Mouse (Mus musculus) liver, embryonic 16.5 days (tissue): ENCODE data around the gene Cyp4f39. TPM values are rescaled to one million over a fixed set of nuclear protein-coding genes. Genes with fewer than 3 reads are reported as not detected.

Experiments
- ATAC-seq: fragments of 200-750 bp; cut with Nextera tagmentation; 2 replicates; pipeline ENCODE4 v1.8.0; 2017; ENCODE audit warnings: low read depth, mild to moderate bottlenecking, moderate number of reproducible peaks, moderate library complexity
- H3K27ac ChIP-seq: fragments of 300-500 bp; sonication (generic); 2 replicates; pipeline ENCODE4 v1.5.1; 2014; ENCODE audit warnings: mild to moderate bottlenecking, low read length
- H3K27me3 ChIP-seq: fragments of 300-500 bp; sonication (generic); 2 replicates; pipeline ENCODE4 v1.6.1; 2014; ENCODE audit warnings: low read depth, low read length, mixed read lengths; ENCODE audit not compliant: control insufficient read depth, insufficient read depth
- H3K36me3 ChIP-seq: fragments of 300-500 bp; sonication (generic); 2 replicates; pipeline ENCODE4 v1.6.1; 2014; ENCODE audit warnings: mild to moderate bottlenecking; ENCODE audit not compliant: control insufficient read depth, insufficient read depth
- H3K4me1 ChIP-seq: fragments of 300-500 bp; sonication (generic); 2 replicates; pipeline ENCODE4 v1.6.1; 2014; ENCODE audit warnings: low read depth, low read length, mixed read lengths; ENCODE audit not compliant: control insufficient read depth
- H3K4me2 ChIP-seq: fragments of 300-500 bp; sonication (generic); 2 replicates; pipeline ENCODE4 v1.6.1; 2014; ENCODE audit warnings: low read depth, low read length, mixed read lengths
- H3K4me3 ChIP-seq: fragments of 300-500 bp; sonication (generic); 2 replicates; pipeline ENCODE4 v1.5.1; 2014; ENCODE audit warnings: low read depth, mild to moderate bottlenecking, low read length
- H3K9ac ChIP-seq: fragments of 300-500 bp; sonication (generic); 2 replicates; pipeline ENCODE4 v1.6.1; 2014; ENCODE audit warnings: low read depth, low read length
- H3K9me3 ChIP-seq: fragments of 300-500 bp; sonication (generic); replicated peaks from 2 replicates; pipeline ENCODE4 v1.6.1; 2016; ENCODE audit warnings: low read length; ENCODE audit not compliant: control insufficient read depth
- WGBS: fragments of 180-500 bp; shearing (Covaris S2); extraction: QIAGEN DNeasy Blood & Tissue Kit; methylation state at CpG from one replicate; pipeline ENCODE4 v1.1.7; 2014; ENCODE audit not compliant: insufficient replicate concordance; 5-methylcytosine and 5-hydroxymethylcytosine counted together
- polyA plus RNA-seq: library from polyadenylated mRNA; unstranded; fragments of >200 nt; fragmentation: Nextera tagmentation; extraction: Ambion mirVana; gene quantifications from 2 replicates; pipeline ENCODE4 v1.2.1, GENCODE M21; 2015

Gene Cyp4f39
- polyA plus RNA-seq, 1 experiment from 2014 or later: 0.81 TPM

DNA sequence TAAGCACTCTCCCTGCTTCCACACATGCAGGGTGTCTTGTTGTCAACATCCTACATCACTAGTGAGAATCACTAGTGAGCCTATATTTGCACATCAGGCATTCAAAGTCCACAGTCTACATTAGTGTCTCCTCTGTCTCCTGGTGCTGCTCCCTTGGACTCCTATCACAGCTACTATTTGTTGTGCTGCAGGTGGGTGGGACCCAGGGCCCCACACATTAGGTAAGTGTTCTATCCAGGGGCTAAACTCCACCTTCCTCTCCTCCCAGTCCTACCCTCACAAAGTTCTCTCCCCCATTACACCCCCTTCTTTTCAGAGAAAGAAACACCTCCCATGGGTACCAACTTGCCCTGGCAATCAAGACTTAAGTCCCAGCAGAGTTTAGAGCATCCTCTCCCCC is 25.9 kb upstream of the Cyp4f39 start:
- H3K36me3 ChIP-seq: no peaks in the 10 kb centered on the region
- no peak overlapping the region for H3K4me3 ChIP-seq
- peak; percentile 78 for ATAC-seq

DNA sequence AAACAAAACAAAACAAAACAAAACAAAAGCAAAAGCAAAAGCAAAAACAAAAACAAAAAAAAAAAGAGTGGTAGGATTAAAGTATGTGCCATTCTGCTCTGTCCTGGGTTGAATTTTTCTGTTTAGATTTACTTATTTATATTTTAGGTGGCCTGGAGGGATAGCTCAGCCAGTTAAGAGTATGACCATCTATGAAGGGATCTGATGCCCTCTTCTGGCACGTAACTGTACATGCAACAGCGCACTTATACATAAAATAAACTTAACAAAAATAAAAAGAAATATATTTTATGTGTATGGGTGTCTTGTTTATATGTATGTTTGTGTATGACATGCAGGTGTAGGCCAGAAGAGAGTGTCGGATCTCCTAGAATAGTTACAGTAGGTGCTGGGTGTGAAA is 20.6 kb upstream of the Cyp4f39 start:
- no peaks in the 10 kb centered on the region for H3K36me3 ChIP-seq
- 42% methylated on average over 3 of the region's 3 CpGs for WGBS
- no peak for ATAC-seq
- H3K27ac ChIP-seq: no peak overlapping the region
- H3K9me3 ChIP-seq: no peaks in the 10 kb centered on the region
- H3K4me1 ChIP-seq: no peaks in the 10 kb centered on the region; the same call in 1 of the 2 replicates
- H3K27me3 ChIP-seq: no peaks in the 10 kb centered on the region
- H3K9ac ChIP-seq: no peak overlapping the region
- H3K4me2 ChIP-seq: no peak overlapping the region
- H3K4me3 ChIP-seq: no peak overlapping the region

More for the DNA sequence above, 25.9 kb upstream of the Cyp4f39 start:
- no peak overlapping the region for H3K9ac ChIP-seq
- no peaks in the 10 kb centered on the region for H3K27me3 ChIP-seq
- no peaks in the 10 kb centered on the region; the same call in 1 of the 2 replicates for H3K4me1 ChIP-seq
- no peaks in the 10 kb centered on the region for H3K9me3 ChIP-seq
- no peak overlapping the region for H3K27ac ChIP-seq
- no peak overlapping the region for H3K4me2 ChIP-seq

DNA sequence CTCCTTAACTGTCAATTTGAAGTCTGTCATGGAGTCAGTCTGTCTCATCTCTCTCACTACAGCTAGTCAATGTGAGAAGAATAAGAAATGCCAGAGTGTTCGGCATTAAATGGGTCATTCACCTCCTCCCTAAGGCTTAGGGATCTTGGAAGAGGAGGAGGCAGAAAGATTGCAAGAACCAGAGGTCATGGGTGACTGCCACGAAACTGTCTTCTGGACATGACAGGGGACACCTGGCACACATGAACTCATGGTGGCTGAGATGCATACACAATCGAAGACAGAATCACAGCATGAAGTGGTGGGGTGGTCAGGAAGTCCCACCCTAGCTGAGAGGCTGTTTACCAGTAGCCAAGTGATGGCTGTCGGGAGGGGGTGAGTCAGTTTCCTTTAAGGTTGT is 18.2 kb upstream of the Cyp4f39 start:
- Histone ChIP-seq H3K9ac (no peak overlapping the region), H3K27me3 (no peaks in the 10 kb centered on the region), H3K27ac (no peak overlapping the region), H3K4me2 (no peak overlapping the region), H3K4me1 (no peaks in the 10 kb centered on the region), H3K4me3 (no peak overlapping the region), H3K9me3 (no peaks in the 10 kb centered on the region), H3K36me3 (no peaks in the 10 kb centered on the region)
- no peak for ATAC-seq
- 40% methylated on average over 4 of the region's 4 CpGs for WGBS

DNA sequence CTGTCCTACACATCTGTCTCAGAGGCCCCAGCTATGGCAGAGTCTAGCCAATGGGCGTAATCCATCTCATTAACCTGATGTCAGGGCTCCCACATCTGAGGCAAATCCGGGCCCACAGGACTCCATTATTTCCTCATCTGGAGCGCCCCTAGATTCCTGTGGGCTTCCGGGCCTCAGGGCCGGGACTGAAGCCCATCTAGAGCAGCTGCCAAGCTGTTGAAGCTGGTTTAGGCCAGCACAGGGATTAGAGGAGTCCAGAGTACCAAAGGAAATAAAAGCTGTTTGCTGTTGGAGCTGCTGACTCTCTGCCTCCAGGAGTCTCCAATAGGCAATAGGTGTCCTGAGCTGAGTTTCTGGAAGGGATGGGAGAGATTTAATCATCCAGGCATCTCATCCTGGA is 17.4 kb upstream of the Cyp4f39 start:
- H3K9ac ChIP-seq: no peak overlapping the region
- H3K4me2 ChIP-seq: no peak overlapping the region
- 60% methylated on average over 5 of the region's 5 CpGs for WGBS
- H3K4me3 ChIP-seq: no peak overlapping the region
- no peaks in the 10 kb centered on the region for H3K4me1 ChIP-seq
- H3K36me3 ChIP-seq: no peaks in the 10 kb centered on the region
- no peaks in the 10 kb centered on the region; the same call in 1 of the 2 replicates for H3K27me3 ChIP-seq
- no peak overlapping the region for H3K27ac ChIP-seq
- no peak for ATAC-seq
- H3K9me3 ChIP-seq: no peaks in the 10 kb centered on the region

DNA sequence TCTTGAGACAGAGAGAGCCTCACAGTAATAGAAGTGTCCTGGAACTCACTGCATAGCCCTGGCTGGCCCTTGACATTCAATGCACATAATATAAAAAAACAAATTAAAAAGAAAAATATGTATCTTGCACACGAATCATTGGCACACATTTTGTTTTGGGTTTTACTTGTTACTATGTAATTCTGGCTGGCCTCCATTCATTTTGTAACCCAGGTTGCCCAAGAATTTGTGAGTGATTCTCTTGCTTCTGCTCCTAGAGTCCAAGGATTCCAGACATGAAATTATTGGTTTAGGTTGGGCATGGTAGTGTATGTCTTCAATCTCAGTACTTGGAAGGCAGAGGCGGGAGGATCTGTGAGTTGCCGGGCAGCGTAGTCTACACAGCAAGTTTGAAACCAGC is 15.4 kb upstream of the Cyp4f39 start:
- Histone ChIP-seq H3K27me3 (no peaks in the 10 kb centered on the region; the same call in 1 of the 2 replicates), H3K9ac (no peak overlapping the region), H3K27ac (no peak overlapping the region), H3K4me1 (no peaks in the 10 kb centered on the region), H3K4me3 (no peak overlapping the region), H3K36me3 (no peaks in the 10 kb centered on the region), H3K4me2 (no peak overlapping the region), H3K9me3 (no peaks in the 10 kb centered on the region)
- ATAC-seq: no peak
- WGBS: 78% methylated on average over 4 of the region's 4 CpGs

DNA sequence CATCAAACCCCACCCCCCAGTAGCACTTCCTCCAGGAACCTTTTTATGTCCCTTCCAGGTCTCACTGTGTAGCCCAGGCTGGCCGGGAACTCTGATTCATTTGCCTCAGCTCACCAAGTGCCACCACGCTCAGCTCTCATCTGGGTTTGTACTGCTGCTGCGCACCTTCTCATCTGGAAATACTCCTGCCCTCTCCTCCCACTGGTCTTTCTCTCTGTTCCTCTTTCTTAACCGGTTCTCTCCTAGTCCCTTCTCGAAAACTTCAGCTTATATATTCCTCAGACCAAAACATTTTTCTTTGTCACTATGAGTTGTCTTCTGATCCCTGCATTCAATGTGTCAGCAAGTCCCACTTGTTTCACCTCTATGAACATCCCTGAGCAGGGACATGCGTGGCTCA is 9.3 kb upstream of the Cyp4f39 start:
- 40% methylated on average over 6 of the region's 6 CpGs for WGBS
- Histone ChIP-seq H3K27me3 (no peaks in the 10 kb centered on the region; the same call in none of the 2 replicates), H3K4me2 (no peak overlapping the region)

DNA sequence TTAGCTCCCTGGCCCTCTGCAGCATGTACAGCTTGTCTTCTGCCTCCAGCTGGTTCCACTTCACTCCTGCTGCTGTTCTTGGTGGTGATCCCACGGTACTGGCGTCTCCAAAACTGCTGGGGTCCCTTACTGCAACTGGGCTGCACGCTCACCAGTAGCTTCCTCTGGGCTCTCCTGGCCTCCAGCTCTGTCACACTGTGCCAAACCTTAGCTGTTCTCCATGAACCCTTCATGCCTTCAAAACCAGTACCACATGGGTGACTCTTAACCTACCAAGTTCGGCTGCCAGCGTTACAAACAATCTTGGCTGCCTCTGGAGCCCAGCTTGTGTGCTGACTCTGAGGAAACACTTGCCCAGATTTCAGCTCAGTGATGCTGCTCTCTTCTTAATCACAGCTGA is 7.5 kb upstream of the Cyp4f39 start:
- Histone ChIP-seq H3K9ac (no peak overlapping the region), H3K4me2 (no peak overlapping the region), H3K4me3 (no peak overlapping the region), H3K27ac (no peak overlapping the region), H3K4me1 (no peaks in the 10 kb centered on the region), H3K27me3 (no peaks in the 10 kb centered on the region; the same call in 1 of the 2 replicates), H3K36me3 (no peaks in the 10 kb centered on the region), H3K9me3 (no peaks in the 10 kb centered on the region)
- ATAC-seq: no peak
- WGBS: 60% methylated on average over 5 of the region's 5 CpGs

More for the DNA sequence above, 9.3 kb upstream of the Cyp4f39 start:
- no peak for ATAC-seq
- H3K9ac ChIP-seq: no peak overlapping the region
- H3K27ac ChIP-seq: no peak overlapping the region
- no peaks in the 10 kb centered on the region for H3K36me3 ChIP-seq
- no peaks in the 10 kb centered on the region for H3K4me1 ChIP-seq
- H3K4me3 ChIP-seq: no peak overlapping the region
- no peaks in the 10 kb centered on the region for H3K9me3 ChIP-seq

DNA sequence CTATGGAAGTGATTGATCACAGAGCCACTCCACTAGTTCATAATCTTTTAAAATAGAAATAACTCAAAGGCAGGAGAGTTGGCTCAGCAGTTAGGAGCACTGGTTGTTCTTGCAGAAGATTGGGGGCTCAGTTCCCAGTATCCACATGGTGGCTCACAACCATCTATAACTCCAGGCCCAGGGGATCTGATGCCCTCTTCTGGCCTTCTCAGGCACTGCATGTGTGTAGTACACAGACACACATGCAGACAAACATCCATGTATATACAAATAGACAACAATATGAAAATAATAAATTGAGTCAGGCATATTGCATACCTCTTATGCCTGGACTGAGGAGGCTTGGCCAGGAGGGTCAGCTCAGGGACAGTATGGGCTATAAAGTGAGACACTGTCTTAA is 5.3 kb upstream of the Cyp4f39 start:
- Histone ChIP-seq H3K27ac (no peak overlapping the region), H3K36me3 (no peaks in the 10 kb centered on the region), H3K4me3 (no peak overlapping the region), H3K9me3 (no peaks in the 10 kb centered on the region), H3K4me2 (no peak overlapping the region), H3K9ac (no peak overlapping the region), H3K4me1 (peaks cover 2% of the 10 kb centered on the region), H3K27me3 (no peaks in the 10 kb centered on the region; the same call in 1 of the 2 replicates)
- no peak for ATAC-seq

DNA sequence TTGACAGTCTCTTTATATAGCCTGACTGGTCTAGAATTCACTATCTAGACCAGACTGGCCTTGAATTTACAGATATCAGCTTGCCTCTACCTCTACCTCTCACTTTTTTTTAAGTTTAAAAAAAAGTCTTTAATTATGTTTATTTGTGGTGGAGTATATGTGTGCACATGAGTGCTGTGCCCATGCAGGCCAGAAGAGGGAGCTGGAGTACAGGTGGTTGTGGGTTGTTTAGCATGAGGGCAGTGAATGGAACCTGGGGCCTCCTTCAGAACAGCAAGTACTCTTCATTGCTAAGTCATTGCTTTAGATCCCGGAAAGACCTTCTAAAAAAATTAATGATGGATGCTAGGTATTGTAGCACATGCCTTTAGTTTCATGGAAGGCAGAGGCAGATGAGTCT is 3.5 kb upstream of the Cyp4f39 start:
- Histone ChIP-seq H3K4me2 (no peak overlapping the region), H3K27ac (no peak overlapping the region)
- WGBS: 75% methylated on average over 1 of the region's 1 CpGs

More for the DNA sequence above, 3.5 kb upstream of the Cyp4f39 start:
- H3K36me3 ChIP-seq: no peaks in the 10 kb centered on the region
- no peaks in the 10 kb centered on the region for H3K27me3 ChIP-seq
- H3K9ac ChIP-seq: no peak overlapping the region
- H3K4me1 ChIP-seq: peaks cover 20% of the 10 kb centered on the region
- no peaks in the 10 kb centered on the region for H3K9me3 ChIP-seq
- no peak overlapping the region for H3K4me3 ChIP-seq
- ATAC-seq: no peak
